Mouse (Mus musculus) regulatory T cell (primary cell): ENCODE measurements at regions not wholly inside any gene's neighbourhood (a gene's known extent, or its start where the extent isn't known, plus 50 kb on each side); places are given as distances from the start of the nearest gene placed in this dataset.
"Not testable (repeated sequence)": the region's sequence is repeated elsewhere in the genome, so short reads cannot be mapped to it uniquely, and the experiment has no call there.

Experiments used
- in situ Hi-C: fragments of 300-600 bp; cut with MboI, MseI; formaldehyde crosslinking; loops from one replicate; pipeline ENCODE4 v1.15.1; 2025; ENCODE audit warnings: high pct_unique_total_duplicates

DNA sequence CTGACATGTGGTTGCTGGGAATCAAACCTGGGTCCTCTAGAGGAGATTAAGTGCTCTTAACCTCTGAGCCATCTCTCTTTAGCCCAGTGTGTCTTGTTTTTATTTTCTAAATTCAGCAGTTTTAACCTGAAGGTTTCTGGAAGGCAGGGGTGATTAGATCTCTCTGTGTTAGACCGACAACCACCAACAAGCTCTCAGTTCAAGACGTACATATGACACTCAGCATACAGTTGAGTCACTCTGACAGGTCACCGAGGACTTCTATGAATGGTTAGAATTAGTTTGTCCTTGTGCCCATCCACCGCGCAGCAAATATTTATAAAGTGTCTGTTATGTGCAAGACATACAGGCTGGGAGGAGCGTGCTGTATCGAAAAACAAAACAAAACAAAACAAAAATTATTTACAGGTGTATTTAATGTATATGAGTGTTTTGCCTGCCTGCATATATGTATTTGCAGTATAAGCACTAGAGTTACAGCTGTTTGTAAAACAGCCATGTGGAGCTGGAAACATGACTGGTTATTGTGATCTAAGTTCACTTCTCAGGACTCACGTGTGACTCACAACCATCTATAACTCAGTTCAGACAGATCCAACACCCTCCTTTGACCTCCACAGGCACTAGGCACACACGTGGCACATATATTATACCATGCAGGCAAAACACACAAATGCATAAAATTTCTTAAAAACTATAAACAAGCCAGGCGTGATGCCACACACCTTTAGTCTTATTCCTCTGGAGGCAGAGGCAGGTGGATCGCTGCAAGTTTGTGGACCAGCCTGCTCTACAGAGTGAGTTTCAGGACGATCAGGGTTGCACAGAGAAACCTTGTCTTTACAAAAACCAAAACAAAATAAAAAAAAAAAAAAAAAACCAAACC lies 70.5 kb upstream of the Chd2 start:
- in situ Hi-C loops, result no loop called here

DNA sequence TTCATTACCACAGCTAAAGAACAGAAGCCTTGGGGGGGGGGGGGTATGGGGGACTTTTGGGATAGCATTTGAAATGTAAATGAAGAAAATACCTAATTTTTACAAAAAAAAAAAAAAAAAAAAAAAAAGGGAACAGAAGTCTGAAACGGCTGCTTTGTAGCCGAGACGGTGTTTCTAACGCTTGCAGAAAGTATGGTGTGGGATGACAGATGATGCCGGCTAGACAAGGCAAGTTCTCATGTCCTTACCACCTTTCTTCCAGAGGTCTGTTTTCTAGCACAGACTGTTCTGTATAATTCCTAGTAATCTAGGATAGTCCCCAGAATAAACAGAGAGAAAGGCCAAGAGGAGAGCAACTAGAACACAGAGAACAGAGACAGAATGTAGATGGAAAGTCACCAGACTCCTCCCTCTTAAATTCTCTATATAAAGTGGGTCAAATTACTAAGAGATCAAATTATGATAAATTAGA lies 67.2 kb upstream of the Chd2 start:
- in situ Hi-C loops, result no loop called here

- in situ Hi-C loops, result no loop called here
Measured at GRCm38 (mm10) chr7:73608070-73608803, 66.6 kb upstream of the Chd2 start.

- in situ Hi-C loops, result no loop called here
Measured at GRCm38 (mm10) chr7:73607450-73608005, 65.9 kb upstream of the Chd2 start.

GRCm38 (mm10) chr7:73606677-73607449 lies 65.2 kb upstream of the Chd2 start:
- in situ Hi-C loops, result no loop called here

- in situ Hi-C loops, result no loop called here
Measured at GRCm38 (mm10) chr7:73604597-73604996, 63.0 kb upstream of the Chd2 start.

- in situ Hi-C loops, result no loop called here
Measured at GRCm38 (mm10) chr7:73602815-73603551, 61.4 kb upstream of the Chd2 start.

DNA sequence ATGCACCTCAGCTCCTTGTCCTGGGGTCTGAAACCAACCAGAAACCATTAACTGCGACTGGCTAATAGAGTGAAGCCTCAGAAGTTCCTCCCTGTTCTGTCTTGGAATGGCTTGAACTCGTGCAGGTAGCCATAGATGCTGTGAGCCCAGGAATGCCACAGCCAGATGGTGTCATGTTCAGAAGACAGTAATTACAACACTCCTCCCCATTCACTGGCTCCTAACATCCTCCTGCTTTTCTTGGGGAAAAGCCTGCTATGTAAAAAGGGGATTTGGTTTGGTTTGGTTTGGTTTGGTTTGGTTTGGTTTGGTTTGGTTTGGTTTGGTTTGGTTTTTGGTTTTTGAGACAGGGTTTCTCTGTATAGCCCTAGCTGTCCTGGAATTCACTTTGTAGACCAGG lies 59.7 kb upstream of the Chd2 start:
- in situ Hi-C loops, result no loop called here

DNA sequence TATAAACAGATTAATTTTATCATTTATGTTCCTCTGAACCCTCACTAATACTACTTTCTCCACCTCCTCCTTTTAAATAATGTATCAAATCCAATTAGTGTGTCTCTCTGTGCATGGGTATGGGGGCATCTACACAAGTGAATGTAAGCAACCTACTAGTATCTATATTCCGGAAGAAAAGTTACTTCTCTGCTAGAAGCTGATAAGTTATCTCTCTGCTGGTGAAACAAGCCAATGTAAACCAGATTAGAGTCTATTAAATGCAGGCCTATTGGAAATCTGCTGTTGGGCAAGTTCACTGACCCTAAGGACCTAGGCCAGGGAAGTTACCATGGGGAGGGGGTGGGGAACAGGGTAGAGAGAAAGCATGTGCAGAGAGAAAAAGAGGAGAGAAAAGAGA lies 59.1 kb upstream of the Chd2 start:
- in situ Hi-C loops, result no loop called here

- in situ Hi-C loops, result not testable (repeated sequence)
Measured at GRCm38 (mm10) chr7:73600003-73600385, 58.4 kb upstream of the Chd2 start.

DNA sequence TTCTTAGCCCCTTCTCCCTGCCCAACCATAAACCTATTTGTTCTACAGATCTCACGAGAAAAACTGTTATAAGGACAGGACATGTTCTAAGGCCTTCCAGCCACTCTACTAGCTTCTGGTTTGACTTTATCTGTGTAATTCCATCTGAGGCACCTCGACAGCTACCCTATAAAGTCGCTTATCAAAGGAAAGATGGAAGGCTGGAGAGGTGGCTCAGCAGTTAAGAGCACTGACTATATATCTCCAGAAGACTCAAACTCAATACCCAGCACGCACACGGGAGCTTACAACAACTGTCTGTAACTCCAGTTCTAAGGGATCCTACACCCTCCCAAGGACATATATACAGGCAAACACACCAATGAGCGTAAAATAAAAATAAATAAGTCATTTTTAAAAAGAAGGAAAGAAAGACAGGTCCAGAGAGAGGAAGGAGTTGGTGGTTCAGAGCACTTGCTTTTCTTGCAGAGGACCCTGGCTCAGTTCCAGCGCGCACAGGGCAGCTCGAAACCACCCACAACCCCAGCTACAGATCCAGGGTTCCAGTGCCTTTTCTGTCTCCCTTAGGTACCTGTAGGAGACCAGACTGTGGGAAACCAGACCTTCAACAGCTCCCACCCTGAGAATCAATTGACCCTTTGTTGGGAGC lies 57.8 kb upstream of the Chd2 start:
- in situ Hi-C loops, result no loop called here

GRCm38 (mm10) chr7:73597968-73598367 lies 56.3 kb upstream of the Chd2 start:
- in situ Hi-C loops, result no loop called here

DNA sequence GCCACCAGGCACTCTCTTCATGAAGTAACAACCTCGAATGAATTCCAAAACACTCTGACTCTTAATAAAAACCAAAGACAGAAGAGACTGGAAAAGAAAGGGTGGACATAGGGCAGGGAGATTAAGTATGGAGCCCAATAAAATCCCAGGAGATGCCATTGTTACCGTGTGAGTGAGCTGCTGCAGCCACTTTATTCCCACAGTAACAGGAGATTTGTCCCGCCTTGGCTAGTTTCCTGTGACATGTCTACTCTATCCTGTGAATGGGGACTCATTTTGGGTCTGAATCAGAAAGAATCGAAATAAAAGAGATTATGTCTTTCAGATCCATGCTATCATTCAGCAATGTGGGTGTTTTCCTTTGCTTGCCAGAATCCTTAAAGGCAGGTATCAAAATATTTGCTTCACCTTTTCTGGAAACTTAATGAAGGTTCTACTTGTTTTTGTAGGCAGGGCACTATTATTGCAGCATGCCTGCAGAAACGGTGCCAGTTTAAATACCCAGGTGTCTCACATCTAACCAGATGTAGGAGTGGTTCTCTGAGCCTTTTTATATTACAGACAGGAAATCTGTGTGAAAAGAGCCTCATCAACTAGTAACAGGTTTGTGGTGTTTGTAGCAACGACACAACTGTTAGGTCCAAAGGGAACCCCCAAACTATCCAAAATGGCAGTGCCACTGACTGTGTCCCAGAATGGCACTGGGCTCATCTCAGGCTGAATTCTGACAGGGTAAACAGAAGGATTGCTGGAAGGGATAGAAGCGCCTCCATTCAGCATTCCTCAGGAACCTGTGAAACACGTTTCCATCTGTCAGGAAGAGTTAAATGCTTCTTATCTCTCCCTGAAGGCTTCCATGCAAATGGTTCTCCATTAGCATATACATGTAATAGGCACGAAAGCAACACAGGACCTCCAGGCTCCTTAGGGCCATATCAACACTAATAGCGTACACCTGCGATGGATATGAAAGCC lies 55.5 kb upstream of the Chd2 start:
- in situ Hi-C loops, result no loop called here

GRCm38 (mm10) chr7:73596415-73596814 lies 54.8 kb upstream of the Chd2 start:
- in situ Hi-C loops, result no loop called here

DNA sequence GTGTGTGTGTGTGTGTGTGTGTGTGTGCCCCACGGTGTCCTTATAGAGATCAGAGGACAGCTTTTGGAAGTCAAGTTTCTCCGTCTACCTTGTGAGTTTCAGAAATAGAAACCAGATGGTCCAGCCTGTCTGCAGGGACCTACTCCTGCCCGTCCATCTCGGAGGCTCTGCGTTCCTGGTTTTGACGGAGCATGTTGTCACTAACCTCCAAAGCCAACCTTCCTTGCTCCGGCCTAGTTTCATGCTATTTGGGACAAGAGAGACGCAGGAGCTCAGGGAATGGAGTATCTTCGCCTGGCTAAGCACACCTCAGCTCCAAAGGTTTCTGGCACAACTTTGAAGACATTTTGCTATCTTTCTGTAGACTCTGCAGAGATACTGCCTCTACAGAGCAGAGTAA lies 54.2 kb upstream of the Chd2 start:
- in situ Hi-C loops, result no loop called here

- in situ Hi-C loops, result no loop called here
Measured at GRCm38 (mm10) chr7:73595140-73595825, 53.7 kb upstream of the Chd2 start.

- in situ Hi-C loops, result no loop called here
Measured at GRCm38 (mm10) chr7:73594492-73595139, 53.0 kb upstream of the Chd2 start.
